ENCODE assay signal across 27 mouse cellular contexts in the genomic region with DNA sequence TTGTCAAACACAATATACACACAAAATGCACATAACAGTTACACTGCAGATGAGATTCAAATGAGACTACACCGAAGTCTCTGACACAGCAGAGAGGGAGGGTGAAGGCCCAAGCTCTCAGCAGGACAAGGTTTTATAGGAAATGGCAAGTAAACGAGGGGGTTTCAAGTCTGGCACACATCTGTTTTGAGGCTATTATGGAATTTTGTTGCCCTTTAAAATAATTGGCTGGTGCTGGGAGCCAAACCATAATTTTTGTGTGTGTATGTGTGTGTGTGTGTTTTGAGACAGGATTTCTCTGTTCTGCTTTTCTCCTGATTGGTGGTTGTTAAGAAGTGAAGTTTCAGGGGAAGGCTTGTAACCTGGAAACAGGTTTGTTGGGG. TPM values are rescaled to one million over a fixed set of nuclear protein-coding genes. Genes with fewer than 3 reads are reported as not detected.
DNase-seq lines count a peak whose midpoint lies in the region; ATAC-seq and TF ChIP-seq lines count a peak whose summit lies in the region.
"Had no signal": no experiment of that assay in that cellular context is flagged by ENCODE, and none has a peak within 500 bp of the region (broad histone marks: within the 10 kb centered on the region; RNA-seq: fewer than 3 reads in every experiment).

No protein-coding gene starts in this region.

- ATAC-seq in embryonic facial prominence, embryonic 11.5 days (replicated peaks; ENCODE audit: insufficient number of reproducible peaks, low FRiP score, low TSS enrichment, low read depth): no peak
- no peak for ATAC-seq in embryonic facial prominence, embryonic 13.5 days (ENCODE audit: insufficient number of reproducible peaks, insufficient read depth, low FRiP score, low TSS enrichment, low read depth)
- no peak for ATAC-seq in limb, embryonic 11.5 days (ENCODE audit: insufficient number of reproducible peaks, low FRiP score, low TSS enrichment, low read depth)
- ATAC-seq: forebrain, embryonic 14.5 days; midbrain, embryonic 15.5 days had no signal

- no peaks in the 10 kb centered on the region for H3K9me3 ChIP-seq in embryonic facial prominence, embryonic 11.5 days (replicated peaks; ENCODE audit: control insufficient read depth, low read length)
- H3K9me3 ChIP-seq in embryonic facial prominence, embryonic 10.5 days: no peaks in the 10 kb centered on the region
- no peaks in the 10 kb centered on the region for H3K9me3 ChIP-seq in embryonic facial prominence, embryonic 13.5 days
- H3K9me3 ChIP-seq in limb, embryonic 11.5 days (ENCODE audit: control insufficient read depth, low read length): no peaks in the 10 kb centered on the region
- H3K9me3 ChIP-seq: heart, embryonic 12.5 days; hindbrain, embryonic 10.5 days; hindbrain, embryonic 15.5 days; kidney, embryonic 15.5 days; liver, embryonic 15.5 days; lung, embryonic 15.5 days; midbrain, embryonic 10.5 days; midbrain, embryonic 15.5 days had no signal

- H3K4me3 ChIP-seq in embryonic facial prominence, embryonic 11.5 days (ENCODE audit: low read depth, low read length): no peak overlapping the region
- no peak overlapping the region for H3K4me3 ChIP-seq in embryonic facial prominence, embryonic 10.5 days
- no peak overlapping the region for H3K4me3 ChIP-seq in embryonic facial prominence, embryonic 13.5 days
- no peak overlapping the region for H3K4me3 ChIP-seq in limb, embryonic 11.5 days (ENCODE audit: low read depth, low read length)
- no peak overlapping the region for H3K4me3 ChIP-seq in cerebellum, adult 2 months (replicated peaks; ENCODE audit: insufficient read depth, low read depth, low read length)
- H3K4me3 ChIP-seq: gastrocnemius, adult 2 months; heart, embryonic 12.5 days; hindbrain, embryonic 10.5 days; hindbrain, embryonic 15.5 days; kidney, embryonic 15.5 days; left cerebral cortex, adult 2 months; liver, embryonic 15.5 days; lung, embryonic 15.5 days; midbrain, embryonic 10.5 days; midbrain, embryonic 15.5 days had no signal

- no peaks in the 10 kb centered on the region for H3K36me3 ChIP-seq in embryonic facial prominence, embryonic 11.5 days (replicated peaks; ENCODE audit: control insufficient read depth, insufficient read depth, low read depth, low read length)
- H3K36me3 ChIP-seq in embryonic facial prominence, embryonic 10.5 days (replicated peaks): no peaks in the 10 kb centered on the region
- no peaks in the 10 kb centered on the region for H3K36me3 ChIP-seq in embryonic facial prominence, embryonic 13.5 days
- no peaks in the 10 kb centered on the region for H3K36me3 ChIP-seq in limb, embryonic 11.5 days (ENCODE audit: control insufficient read depth, insufficient read depth, low read length)
- H3K36me3 ChIP-seq: heart, embryonic 12.5 days; hindbrain, embryonic 10.5 days; hindbrain, embryonic 15.5 days; kidney, embryonic 15.5 days; liver, embryonic 15.5 days; lung, embryonic 15.5 days; midbrain, embryonic 10.5 days; midbrain, embryonic 15.5 days had no signal

- DNase-seq in embryonic facial prominence, embryonic 11.5 days (ENCODE audit: low spot score): peak; percentile 53
- no peak for DNase-seq in embryonic facial prominence, embryonic 10.5 days (ENCODE audit: low spot score)
- DNase-seq in limb, embryonic 11.5 days (ENCODE audit: low spot score): peak; percentile 51
- no peak for DNase-seq in heart, adult 9 months (ENCODE audit: low spot score in 2 of 2)
- DNase-seq in cerebellum, adult 2 months: no peak
- no peak for DNase-seq in thymus, postnatal 0 days (ENCODE audit: low spot score)
- DNase-seq: adrenal gland, postnatal 25 days; cerebellum, adult 11-12 months; cerebellum, postnatal 10 days; gastrocnemius, adult 2 months; gastrocnemius, postnatal 36 days; heart, adult 18-20 months; kidney, adult 18-20 months; kidney, postnatal 25 days; spleen, adult 18-20 months; thymus, postnatal 36 days had no signal

- TF ChIP-seq CTCF in cerebellum, adult 2 months (IDR thresholded peaks at IDR 0.05; ENCODE audit: borderline replicate concordance, insufficient read depth, low read depth, low read length): no peak

- 46% methylated on average over 2 of the region's 2 CpGs for WGBS in embryonic facial prominence, embryonic 11.5 days
- 45% methylated on average over 2 of the region's 2 CpGs for WGBS in embryonic facial prominence, embryonic 10.5 days
- 29% methylated on average over 2 of the region's 2 CpGs for WGBS in embryonic facial prominence, embryonic 13.5 days
- WGBS in limb, embryonic 11.5 days: 15% methylated on average over 2 of the region's 2 CpGs
- whole genome bisulfite sequencing in cerebellum, adult 2 months: 62% methylated on average over 2 of the region's 2 CpGs

- no peak overlapping the region for H3K4me2 ChIP-seq in embryonic facial prominence, embryonic 11.5 days (ENCODE audit: low read depth, low read length)
- H3K4me2 ChIP-seq in embryonic facial prominence, embryonic 13.5 days: no peak overlapping the region
- no peak overlapping the region for H3K4me2 ChIP-seq in limb, embryonic 11.5 days (ENCODE audit: low read depth, severe bottlenecking)
- H3K4me2 ChIP-seq: heart, embryonic 12.5 days; hindbrain, embryonic 15.5 days; kidney, embryonic 15.5 days; liver, embryonic 15.5 days; lung, embryonic 15.5 days; midbrain, embryonic 15.5 days had no signal

- H3K27ac ChIP-seq in embryonic facial prominence, embryonic 11.5 days (replicated peaks; ENCODE audit: low read depth, low read length): no peak overlapping the region
- no peak overlapping the region for H3K27ac ChIP-seq in embryonic facial prominence, embryonic 10.5 days (replicated peaks)
- peak overlapping the region; percentile 62 for H3K27ac ChIP-seq in embryonic facial prominence, embryonic 13.5 days
- H3K27ac ChIP-seq in limb, embryonic 11.5 days (replicated peaks; ENCODE audit: low read depth, low read length): no peak overlapping the region
- no peak overlapping the region for H3K27ac ChIP-seq in cerebellum, adult 2 months (ENCODE audit: insufficient read depth, low read length)
- H3K27ac ChIP-seq: gastrocnemius, adult 2 months; hindbrain, embryonic 10.5 days; hindbrain, embryonic 15.5 days; kidney, embryonic 15.5 days; left cerebral cortex, adult 2 months; liver, embryonic 15.5 days; lung, embryonic 15.5 days; midbrain, embryonic 10.5 days; midbrain, embryonic 15.5 days had no signal

- no peak for TF ChIP-seq POLR2A in cerebellum, adult 2 months (IDR thresholded peaks at IDR 0.05; ENCODE audit: borderline replicate concordance, insufficient read depth, low read length)

- H3K9ac ChIP-seq in embryonic facial prominence, embryonic 11.5 days (replicated peaks; ENCODE audit: low read length): no peak overlapping the region
- H3K9ac ChIP-seq in embryonic facial prominence, embryonic 13.5 days: no peak overlapping the region
- no peak overlapping the region for H3K9ac ChIP-seq in limb, embryonic 11.5 days (ENCODE audit: low read length)
- H3K9ac ChIP-seq: heart, embryonic 12.5 days; hindbrain, embryonic 15.5 days; kidney, embryonic 15.5 days; liver, embryonic 15.5 days; lung, embryonic 15.5 days; midbrain, embryonic 15.5 days had no signal

- H3K27me3 ChIP-seq in embryonic facial prominence, embryonic 11.5 days (ENCODE audit: control insufficient read depth, insufficient read depth, low read length): no peaks in the 10 kb centered on the region
- no peaks in the 10 kb centered on the region for H3K27me3 ChIP-seq in embryonic facial prominence, embryonic 10.5 days (replicated peaks; ENCODE audit: low read depth, poor library complexity, severe bottlenecking)
- no peaks in the 10 kb centered on the region for H3K27me3 ChIP-seq in embryonic facial prominence, embryonic 13.5 days
- no peaks in the 10 kb centered on the region for H3K27me3 ChIP-seq in limb, embryonic 11.5 days (ENCODE audit: control insufficient read depth, insufficient read depth, low read length)
- H3K27me3 ChIP-seq in cerebellum, adult 2 months (ENCODE audit: control insufficient read depth, insufficient read depth, low read length): no peaks in the 10 kb centered on the region
- H3K27me3 ChIP-seq: heart, embryonic 12.5 days; hindbrain, embryonic 15.5 days; kidney, embryonic 15.5 days; liver, embryonic 15.5 days; lung, embryonic 15.5 days; midbrain, embryonic 15.5 days had no signal

- H3K4me1 ChIP-seq in embryonic facial prominence, embryonic 11.5 days (ENCODE audit: control insufficient read depth, insufficient read depth, low read length): no peaks in the 10 kb centered on the region
- 0 out of 2 replicates have a peak, but pooled peaks cover 7% of the 10 kb centered on the region for H3K4me1 ChIP-seq in embryonic facial prominence, embryonic 10.5 days
- H3K4me1 ChIP-seq in embryonic facial prominence, embryonic 13.5 days: peaks cover 26% of the 10 kb centered on the region
- peaks cover 8% of the 10 kb centered on the region for H3K4me1 ChIP-seq in limb, embryonic 11.5 days (ENCODE audit: control insufficient read depth, insufficient read depth, low read length)
- H3K4me1 ChIP-seq in cerebellum, adult 2 months (ENCODE audit: control insufficient read depth, insufficient read depth, low read length): no peaks in the 10 kb centered on the region
- H3K4me1 ChIP-seq: hindbrain, embryonic 10.5 days; hindbrain, embryonic 15.5 days; midbrain, embryonic 10.5 days; midbrain, embryonic 15.5 days had no signal

RNA-seq across cellular contexts. Expression of a gene that starts 28.5 kb away (rescaled TPM):
- 3.2 TPM in 2 replicates for polyA plus RNA-seq in embryonic facial prominence, embryonic 11.5 days (2014; fragmentation: Nextera tagmentation; extraction: Ambion mirVana)
- polyA plus RNA-seq in embryonic facial prominence, embryonic 10.5 days (2016; fragmentation: Nextera tagmentation; extraction: Ambion mirVana): 1.8 and 2.1 TPM in 2 replicates
- polyA plus RNA-seq in embryonic facial prominence, embryonic 13.5 days (2015; fragmentation: Nextera tagmentation; extraction: Ambion mirVana): 11.4 and 12.1 TPM in 2 replicates
- polyA plus RNA-seq in limb, embryonic 11.5 days (2014; fragmentation: Nextera tagmentation; extraction: Ambion mirVana): 0.88 and 1.1 TPM in 2 replicates
- 0.29 and 0.39 TPM in 2 replicates for polyA plus RNA-seq in cerebellum, adult 2 months (2012; rRNA removed)
- 5.9 and 7.3 TPM in 2 replicates for polyA plus RNA-seq in thymus, postnatal 0 days (2015; fragmentation: Nextera tagmentation; extraction: Ambion mirVana)

Comparison
In these comparisons a context has a peak if more than half of its experiments do, and no peak if none do; other contexts are left out.
1. DNase-seq: peak in embryonic facial prominence, embryonic 11.5 days (single experiment) and limb, embryonic 11.5 days (single experiment); none in embryonic facial prominence, embryonic 10.5 days (single experiment), heart, adult 9 months (0 of 2), cerebellum, adult 2 months (0 of 2) and thymus, postnatal 0 days (single experiment).